Mouse (Mus musculus): Measurements from ENCODE around the gene Ubash3a.
"Not testable (repeated sequence)": the region's sequence is repeated elsewhere in the genome, so short reads cannot be mapped to it uniquely, and the experiment has no call there.

Ubash3a gene

DNA sequence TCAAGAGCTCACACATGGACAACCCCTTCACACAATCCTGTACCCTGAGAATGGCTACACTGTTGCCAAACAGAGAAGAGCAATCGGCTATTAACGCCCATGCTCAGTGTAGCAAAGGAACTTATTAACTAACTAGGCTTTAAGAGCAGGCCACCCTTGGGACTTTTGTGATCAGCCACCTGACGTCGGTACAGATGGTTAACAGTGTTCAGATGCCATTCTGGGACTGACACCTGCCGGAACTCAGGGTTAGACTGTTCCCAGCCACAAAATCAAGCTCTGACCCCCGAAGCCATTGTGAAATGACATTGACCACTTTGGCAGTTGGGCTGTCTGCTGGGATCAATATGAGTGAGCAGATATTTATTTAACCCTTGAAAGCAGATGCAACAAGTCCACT lies 53.7 kb downstream of the Ubash3a start:
- no peak for DNase-seq (ENCODE audit: low spot score)

DNA sequence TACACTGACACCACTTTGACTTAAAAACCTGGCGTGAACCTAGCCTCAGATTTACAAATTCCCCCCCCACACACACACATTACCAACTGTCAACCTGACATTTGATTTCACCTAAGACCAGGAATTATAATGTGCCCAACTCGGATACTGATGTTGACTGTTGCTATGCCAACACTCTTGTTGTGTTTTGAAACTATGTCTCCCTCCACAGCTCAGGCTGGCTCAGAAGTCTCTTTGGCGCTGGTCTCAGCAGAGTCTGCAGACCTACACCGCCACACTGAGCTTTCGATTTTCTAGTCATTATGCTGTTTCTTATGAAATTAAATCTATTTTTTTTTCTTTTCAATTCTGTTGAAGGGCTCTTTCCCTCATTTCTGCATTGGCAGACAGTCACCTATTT lies 55.0 kb downstream of the Ubash3a start:
- no peak for DNase-seq (ENCODE audit: low spot score)

DNA sequence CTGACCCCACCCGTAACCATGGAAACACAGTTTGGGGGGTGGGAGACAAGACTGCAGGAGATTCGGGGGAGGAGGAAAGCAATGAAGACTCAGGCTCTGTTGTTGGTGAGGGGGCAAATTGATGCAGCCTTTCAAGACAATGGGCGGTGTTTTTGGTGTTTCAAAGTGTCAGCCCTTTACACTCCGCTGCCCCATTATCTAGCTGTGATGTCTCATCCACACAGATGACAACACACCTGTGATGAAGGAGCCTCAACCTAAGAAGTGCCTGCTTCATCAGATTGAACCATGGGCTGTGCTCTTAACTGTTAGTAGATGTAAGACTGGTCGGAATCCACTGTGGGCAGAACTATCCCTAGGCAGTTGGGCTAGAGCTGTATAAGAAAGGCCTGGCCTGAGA lies 56.1 kb downstream of the Ubash3a start:
- no peak for DNase-seq (ENCODE audit: low spot score)

DNA sequence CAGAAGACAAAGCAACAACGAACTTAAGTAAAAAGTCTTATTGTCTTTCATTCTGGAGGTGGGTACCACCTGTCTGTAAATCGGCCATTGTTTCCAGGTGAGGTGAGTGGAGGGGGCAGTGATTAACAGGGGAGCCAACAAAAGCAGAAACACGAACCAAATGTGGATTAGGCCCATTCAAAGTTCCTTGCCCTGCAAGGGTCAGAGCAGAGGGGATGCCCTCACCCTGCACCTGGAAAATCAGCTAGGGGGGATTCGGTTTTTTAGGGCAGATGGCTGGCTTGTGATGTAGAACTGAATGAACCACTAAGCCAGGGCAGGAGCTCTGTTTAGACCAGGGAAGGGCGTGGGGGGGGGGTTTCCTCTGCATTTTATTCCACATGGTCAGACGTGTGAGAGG lies 56.7 kb downstream of the Ubash3a start:
- DNase-seq (ENCODE audit: low spot score): no peak

- DNase-seq (ENCODE audit: low spot score): no peak
These were observed 57.5 kb downstream of the Ubash3a start for GRCm38 (mm10) chr17:31265171-31265572.

- no peak for DNase-seq (ENCODE audit: low spot score)
These were observed 58.2 kb downstream of the Ubash3a start for GRCm38 (mm10) chr17:31265831-31266230.

DNA sequence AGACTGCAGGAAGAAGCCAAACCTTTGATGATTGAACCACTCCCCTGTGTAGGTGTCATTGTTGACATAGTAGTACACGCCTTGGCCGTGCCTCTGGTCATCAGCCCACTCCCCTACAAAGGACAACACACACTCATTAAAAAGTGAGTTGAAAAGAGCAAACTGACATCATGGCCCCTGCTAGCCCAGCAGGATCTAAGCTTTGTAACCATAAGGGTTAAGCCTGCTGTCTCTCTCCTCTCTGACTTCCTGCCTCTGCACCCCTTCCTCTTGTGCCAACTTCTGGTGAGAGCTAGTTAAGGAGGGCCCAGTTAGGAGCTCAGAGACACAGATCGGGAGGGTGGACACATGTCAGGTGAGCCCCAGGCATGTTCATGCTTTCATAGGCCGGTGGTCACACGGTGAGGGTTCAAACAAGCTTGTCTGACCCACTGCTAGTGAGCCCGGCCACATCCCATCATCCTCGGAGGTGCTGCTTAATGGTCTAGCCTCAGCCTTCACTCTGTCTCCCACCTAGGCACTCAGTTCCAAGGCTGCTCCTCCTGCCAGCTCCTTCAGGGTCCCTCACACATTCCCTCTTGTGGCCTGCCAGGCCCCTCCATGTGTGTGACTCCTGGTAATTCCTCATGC lies 58.8 kb downstream of the Ubash3a start:
- DNase-seq (ENCODE audit: low spot score): no peak

DNA sequence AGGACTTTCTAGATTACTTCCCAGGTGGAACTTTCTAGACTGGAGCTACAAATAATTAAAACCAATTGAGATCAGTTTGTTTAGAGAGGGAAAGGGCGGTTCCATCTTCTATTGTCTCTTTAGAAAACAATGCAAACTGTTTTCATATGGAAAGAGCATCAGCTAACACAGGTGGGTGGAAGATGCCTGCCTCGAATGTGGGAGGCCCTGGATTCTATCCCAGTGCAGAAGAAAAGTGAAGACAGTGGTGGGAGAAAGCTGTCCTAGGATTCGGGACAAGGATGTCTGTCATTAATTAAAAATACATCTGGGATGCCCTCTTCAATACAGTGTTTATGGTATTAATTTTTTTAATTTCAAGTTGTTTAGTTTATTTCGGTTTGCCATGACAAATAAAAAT lies 59.5 kb downstream of the Ubash3a start:
- no peak for DNase-seq (ENCODE audit: low spot score)

GRCm38 (mm10) chr17:31267603-31268002 lies 59.9 kb downstream of the Ubash3a start:
- no peak for DNase-seq (ENCODE audit: low spot score)

DNA sequence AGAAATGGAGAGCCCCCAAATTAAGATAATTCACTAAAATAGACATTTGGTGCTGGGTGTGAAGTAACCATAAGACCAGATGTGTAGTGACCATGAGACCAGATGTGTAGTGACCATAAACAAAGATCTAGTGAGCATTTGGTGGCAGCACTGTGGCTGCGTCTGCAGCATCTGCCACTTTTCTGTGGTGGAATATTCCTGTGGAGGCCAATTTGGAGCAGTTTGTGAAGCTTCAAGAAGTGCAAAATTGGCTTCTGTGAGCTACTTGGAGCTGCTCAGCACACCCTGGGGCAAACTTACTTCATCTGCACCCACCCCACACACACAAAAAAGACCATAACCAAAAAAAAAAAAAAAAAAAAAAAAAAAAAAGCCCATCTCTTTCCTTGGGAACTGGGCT lies 60.3 kb downstream of the Ubash3a start:
- DNase-seq (ENCODE audit: low spot score): no peak

- no peak for DNase-seq (ENCODE audit: low spot score)
These were observed 62.1 kb downstream of the Ubash3a start for GRCm38 (mm10) chr17:31269761-31270160.

DNA sequence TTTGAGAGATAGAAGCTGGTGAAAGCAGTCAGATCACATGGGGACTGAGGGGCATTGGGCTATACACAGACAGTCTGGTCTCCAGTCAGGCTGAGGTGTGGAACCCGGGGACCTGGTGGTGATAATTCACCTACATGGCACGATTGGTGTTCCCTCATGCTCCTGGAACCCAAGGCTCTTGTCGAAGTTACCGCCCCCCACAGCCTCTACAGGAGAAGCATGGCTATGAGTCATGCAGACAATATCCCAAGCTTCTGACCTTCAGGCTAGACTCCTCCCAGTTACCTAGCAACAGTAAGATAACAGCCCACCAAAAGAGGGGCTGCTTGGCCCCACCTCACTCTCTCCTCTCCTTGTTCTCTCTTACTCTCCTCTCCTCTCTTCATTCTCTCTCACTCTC lies 62.6 kb downstream of the Ubash3a start:
- no peak for DNase-seq (ENCODE audit: low spot score)

DNA sequence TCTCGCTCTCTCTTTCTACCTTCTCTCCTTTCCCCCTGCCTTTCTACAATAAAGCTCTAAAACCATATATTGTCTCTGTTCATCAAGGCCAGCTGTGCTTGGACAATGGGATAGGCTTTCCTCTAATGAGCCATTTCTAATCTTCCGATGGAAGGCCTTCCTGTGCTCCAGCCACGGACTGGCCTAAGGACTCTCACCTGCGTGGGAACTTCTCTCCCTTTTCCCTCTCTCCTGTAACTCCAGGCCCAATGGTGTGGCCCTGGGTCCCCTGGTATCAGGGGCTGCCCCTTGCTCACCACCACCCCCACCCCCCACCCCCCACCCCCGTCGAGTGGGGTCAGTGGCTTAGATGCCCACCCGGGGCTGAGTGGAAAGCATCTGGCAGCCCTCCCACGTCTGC lies 63.1 kb downstream of the Ubash3a start:
- DNase-seq (ENCODE audit: low spot score): not testable (repeated sequence)

DNA sequence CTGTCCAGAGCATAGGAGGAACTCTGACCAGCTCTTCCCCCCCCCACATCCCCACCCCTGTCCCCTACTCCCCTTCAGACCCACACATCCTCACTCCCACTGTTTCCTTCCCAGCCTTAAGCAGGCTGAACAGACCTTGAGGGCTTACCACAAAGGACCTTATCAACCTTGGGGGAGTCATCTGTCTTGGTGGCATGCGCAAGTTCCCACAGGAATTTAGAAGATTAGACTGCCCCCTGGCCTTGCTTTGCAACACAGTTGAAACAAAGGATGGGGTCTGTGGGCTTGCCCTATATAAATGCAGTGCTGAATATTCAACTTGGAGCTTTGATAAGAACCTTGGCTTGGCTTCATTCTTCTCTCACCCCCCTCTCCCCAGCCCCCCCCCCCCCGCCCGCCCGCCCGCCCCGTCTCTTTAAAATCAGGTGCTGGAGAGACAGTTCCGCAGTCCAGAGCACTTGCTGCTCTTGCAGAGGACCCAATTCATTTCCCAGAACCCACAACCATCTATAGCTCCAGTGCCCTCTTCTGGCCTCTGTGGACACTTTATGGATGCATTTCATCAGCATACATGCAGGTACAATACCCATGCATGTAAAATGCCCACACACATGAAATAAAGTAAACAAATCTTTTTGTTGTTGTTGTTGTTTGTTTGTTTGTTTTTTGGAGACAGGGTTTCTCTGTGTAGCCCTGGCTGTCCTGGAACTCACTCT lies 63.6 kb downstream of the Ubash3a start:
- no peak for DNase-seq (ENCODE audit: low spot score)

- no peak for DNase-seq (ENCODE audit: low spot score)
These were observed 64.9 kb downstream of the Ubash3a start for GRCm38 (mm10) chr17:31272416-31273165.

- no peak for DNase-seq (ENCODE audit: low spot score)
These were observed 66.0 kb downstream of the Ubash3a start for GRCm38 (mm10) chr17:31273631-31274030.

- DNase-seq (ENCODE audit: low spot score): no peak
These were observed 67.5 kb downstream of the Ubash3a start for GRCm38 (mm10) chr17:31275181-31275580.

GRCm38 (mm10) chr17:31276207-31276921 lies 68.7 kb downstream of the Ubash3a start:
- peak; percentile 32 for DNase-seq (ENCODE audit: low spot score)

DNA sequence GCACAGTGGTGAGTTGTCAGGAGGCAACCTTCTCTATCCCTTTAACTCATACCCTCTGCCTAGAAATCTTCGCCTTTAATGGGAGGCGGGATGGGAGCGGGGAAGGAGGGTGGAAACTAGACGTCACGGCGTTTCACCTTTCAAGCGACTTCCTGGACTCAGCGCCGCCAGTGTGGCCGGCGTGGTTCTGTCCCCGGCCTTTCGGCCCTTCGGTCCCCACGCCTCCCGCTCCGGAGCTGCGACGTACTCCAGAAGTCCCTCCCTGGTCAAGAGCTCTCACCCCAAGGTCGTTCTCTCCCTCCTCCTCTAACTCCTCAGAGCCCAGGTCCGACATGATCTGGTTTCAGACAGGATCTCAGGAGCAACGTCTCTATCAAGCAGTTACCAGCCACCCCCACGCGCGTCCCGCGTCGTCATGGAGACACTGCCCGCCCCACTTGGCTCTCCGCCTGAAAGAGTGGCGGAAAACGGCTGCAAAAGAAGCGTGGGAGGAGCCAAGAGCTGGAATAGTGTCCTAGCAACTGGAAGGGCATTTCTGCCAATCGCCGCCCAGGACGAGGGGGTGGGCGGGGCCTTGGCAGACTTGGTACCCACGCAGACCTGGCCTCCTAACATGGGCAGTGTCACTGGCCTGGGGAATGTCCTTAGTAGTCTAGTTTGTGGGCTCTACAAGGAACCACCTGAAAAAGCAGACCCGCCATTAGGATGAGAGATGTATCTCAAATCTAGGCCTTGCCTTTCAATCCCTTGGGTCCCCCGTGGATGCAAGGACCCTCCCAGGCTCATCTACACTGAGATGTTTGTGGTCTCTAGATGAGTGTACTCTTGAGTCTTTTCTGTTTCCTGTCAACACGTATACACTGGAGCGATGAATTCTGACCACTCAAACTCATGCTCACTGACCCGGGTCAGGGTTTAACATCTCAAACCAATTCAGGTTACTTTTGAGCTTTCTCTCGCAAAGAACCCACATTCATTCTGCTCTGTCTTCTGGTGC lies 69.5 kb downstream of the Ubash3a start, which contains the start of gene Rsph1:
TSS of gene Rsph1 (minus strand) at position 462 of the 997 bp plus-strand sequence.
- DNase-seq (ENCODE audit: low spot score): peak; percentile 94

DNA sequence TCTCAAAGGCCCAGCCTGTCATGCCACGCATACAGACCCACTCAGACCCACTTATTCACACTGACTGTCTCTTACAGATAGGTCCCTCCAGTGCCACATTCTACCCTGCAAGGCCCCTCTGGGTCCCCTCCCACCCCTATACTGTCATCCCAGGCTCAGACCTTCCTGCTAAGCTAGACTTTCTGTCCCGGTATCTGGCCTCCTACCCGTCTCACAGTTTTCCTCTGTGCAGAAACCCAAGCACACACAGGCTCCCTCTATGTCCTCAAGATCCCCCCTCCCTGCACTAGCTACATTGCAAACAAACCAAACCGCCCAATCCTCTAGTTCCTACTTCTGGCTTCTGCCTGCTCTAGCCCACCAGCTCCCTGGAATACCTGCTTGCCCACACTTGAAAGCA lies 70.3 kb downstream of the Ubash3a start:
- no peak for DNase-seq (ENCODE audit: low spot score)

DNA sequence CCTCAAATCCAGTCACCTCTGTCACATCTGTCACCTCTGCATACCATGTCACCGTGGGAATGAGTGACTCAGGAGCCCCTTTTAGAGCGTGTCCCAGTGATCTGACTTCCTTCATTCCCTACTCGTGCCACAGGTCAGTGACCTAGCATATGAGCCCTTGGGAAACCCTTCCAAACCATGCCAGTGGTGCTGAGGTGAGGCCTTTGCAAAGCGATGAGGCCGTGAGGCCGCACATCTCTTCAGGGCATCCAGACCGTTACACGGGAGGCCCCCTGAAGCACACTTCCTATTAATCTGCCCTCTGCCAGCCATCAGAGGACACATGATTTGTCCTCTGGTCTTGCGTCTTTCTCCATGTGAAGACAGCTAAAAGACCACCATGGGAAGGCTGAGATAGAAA lies 71.9 kb downstream of the Ubash3a start:
- DNase-seq (ENCODE audit: low spot score): no peak

Measured in retina, embryonic 14.5 days (tissue).